In genomic region chr12:111726122-111726463, GRCm38 (mm10) we compare ENCODE assay signal across 9 mouse cellular contexts. TPM values are rescaled to one million over a fixed set of nuclear protein-coding genes. Genes with fewer than 3 reads are reported as not detected.
DNase-seq lines count a peak whose midpoint lies in the region; ATAC-seq and TF ChIP-seq lines count a peak whose summit lies in the region.
"Had no signal": no experiment of that assay in that cellular context is flagged by ENCODE, and none has a peak within 500 bp of the region (broad histone marks: within the 10 kb centered on the region; RNA-seq: fewer than 3 reads in every experiment).

No protein-coding gene starts in this region.

- peak overlapping the region; percentile 41 for H3K9ac ChIP-seq in heart, adult 2 months (ENCODE audit: low read depth, low read length)
- no peak overlapping the region for H3K9ac ChIP-seq in midbrain, postnatal 0 days (replicated peaks; ENCODE audit: low read length, poor library complexity, severe bottlenecking)
- H3K9ac ChIP-seq: liver, embryonic 13.5 days had no signal

- no peaks in the 10 kb centered on the region for H3K27me3 ChIP-seq in heart, adult 2 months (ENCODE audit: control insufficient read depth, insufficient read depth, low read length)
- no peaks in the 10 kb centered on the region for H3K27me3 ChIP-seq in midbrain, postnatal 0 days (ENCODE audit: insufficient read depth, low read length)
- H3K27me3 ChIP-seq: liver, embryonic 13.5 days had no signal

- 24% methylated on average over 4 of the region's 4 CpGs for WGBS in heart, adult 2 months
- whole genome bisulfite sequencing in midbrain, postnatal 0 days: 62% methylated on average over 4 of the region's 4 CpGs

- no peaks in the 10 kb centered on the region for H3K79me2 ChIP-seq in heart, adult 2 months (replicated peaks; ENCODE audit: control insufficient read depth, insufficient read depth, low read length)

- no peak overlapping the region for H3K4me3 ChIP-seq in heart, adult 2 months
- H3K4me3 ChIP-seq in midbrain, postnatal 0 days (ENCODE audit: low read depth, low read length): no peak overlapping the region
- H3K4me3 ChIP-seq: liver, embryonic 13.5 days had no signal

- peaks cover 16% of the 10 kb centered on the region for H3K4me1 ChIP-seq in heart, adult 2 months (ENCODE audit: control insufficient read depth, insufficient read depth, low read length)
- H3K4me1 ChIP-seq in midbrain, postnatal 0 days (ENCODE audit: insufficient read depth, low read length): no peaks in the 10 kb centered on the region
- H3K4me1 ChIP-seq: liver, embryonic 13.5 days had no signal

- TF ChIP-seq POLR2A in heart, adult 2 months (IDR thresholded peaks at IDR 0.05; ENCODE audit: insufficient read depth, low read depth, low read length): peak; percentile 44; the same call in 1 of the 2 replicates

- peak; percentile 97 for TF ChIP-seq EP300 in heart, adult 2 months (IDR thresholded peaks at IDR 0.05; ENCODE audit: insufficient read depth, low read depth, low read length)

- peak; percentile 45 for DNase-seq in cerebellum, postnatal 14 days
- DNase-seq in cerebellum, adult 8-10 months: no peak
- DNase-seq in R1 (ENCODE audit: low read depth, low spot score): peak; percentile 68
- DNase-seq in heart, adult 2 months: peak; percentile 67 to 82
- DNase-seq in kidney, postnatal 10 days: peak; percentile 53
- DNase-seq in midbrain, postnatal 0 days (ENCODE audit: low spot score): peak; percentile 19
- DNase-seq in yolk sac, embryonic 10.5 days (ENCODE audit: low spot score): no peak
- DNase-seq in spleen, postnatal 36 days (ENCODE audit: low spot score in 2 of 2): no peak
- DNase-seq: liver, embryonic 13.5 days had no signal

- no peaks in the 10 kb centered on the region for H3K9me3 ChIP-seq in midbrain, postnatal 0 days (ENCODE audit: low read length)
- H3K9me3 ChIP-seq: liver, embryonic 13.5 days had no signal

- no peaks in the 10 kb centered on the region for H3K36me3 ChIP-seq in heart, adult 2 months (ENCODE audit: control insufficient read depth, insufficient read depth, low read length)
- H3K36me3 ChIP-seq in midbrain, postnatal 0 days (ENCODE audit: insufficient read depth, low read length): peaks cover 14% of the 10 kb centered on the region

- H3K27ac ChIP-seq in heart, adult 2 months: peak overlapping the region; percentile 92
- no peak overlapping the region; the same call in 1 of the 2 replicates for H3K27ac ChIP-seq in midbrain, postnatal 0 days (ENCODE audit: low read depth, low read length)
- H3K27ac ChIP-seq: liver, embryonic 13.5 days had no signal

- no peak overlapping the region for H3K4me2 ChIP-seq in midbrain, postnatal 0 days (ENCODE audit: low read depth, low read length, poor library complexity, severe bottlenecking)
- H3K4me2 ChIP-seq: liver, embryonic 13.5 days had no signal

- intact Hi-C loops in heart, adult 2 months (cut with DNase I): loop anchor here (2.0 kb wide), 1 partner anchor 21 kb away; no protein-coding TSS in a partner anchor

- no peak for TF ChIP-seq CTCF in heart, adult 2 months (IDR thresholded peaks at IDR 0.05)
- TF ChIP-seq CTCF in midbrain, postnatal 0 days (IDR thresholded peaks at IDR 0.05): no peak

- no peak for ATAC-seq in midbrain, postnatal 0 days (ENCODE audit: low FRiP score)

RNA-seq across cellular contexts. Expression of gene Apopt1, which starts 13.0 kb away (rescaled TPM):
- total RNA-seq in heart, adult 2 months (2021): 10 to 100 TPM; 32.0 to 36.3 TPM
- 31.4 and 31.7 TPM in 2 replicates for polyA plus RNA-seq in heart, adult 2 months (2012; rRNA removed)
- 17.9 and 27.8 TPM in 2 replicates for total RNA-seq in midbrain, postnatal 0 days (2014; rRNA removed)
- 63.1 and 67.0 TPM in 2 replicates for polyA plus RNA-seq in midbrain, postnatal 0 days (2015; fragmentation: Nextera tagmentation; extraction: Ambion mirVana)

RNA-seq across cellular contexts. Expression of gene Bag5, which starts 13.0 kb away (rescaled TPM):
- 10 to 100 TPM; 18.8 to 22.8 TPM for total RNA-seq in heart, adult 2 months (2021)
- 9.8 and 15.9 TPM in 2 replicates for polyA plus RNA-seq in heart, adult 2 months (2012; rRNA removed)
- 28.7 and 43.5 TPM in 2 replicates for total RNA-seq in midbrain, postnatal 0 days (2014; rRNA removed)
- 68.7 and 70.8 TPM in 2 replicates for polyA plus RNA-seq in midbrain, postnatal 0 days (2015; fragmentation: Nextera tagmentation; extraction: Ambion mirVana)

RNA-seq across cellular contexts. Expression of gene Klc1, which starts 32.6 kb away (rescaled TPM):
- 10 to 100 TPM; 83.8 to 83.9 TPM for total RNA-seq in heart, adult 2 months (2021)
- 80.8 and 105 TPM in 2 replicates for polyA plus RNA-seq in heart, adult 2 months (2012; rRNA removed)
- total RNA-seq in midbrain, postnatal 0 days (2014; rRNA removed): 509 and 579 TPM in 2 replicates
- polyA plus RNA-seq in midbrain, postnatal 0 days (2015; fragmentation: Nextera tagmentation; extraction: Ambion mirVana): 653 and 669 TPM in 2 replicates

RNA-seq across cellular contexts. Expression of gene Trmt61a, which starts 48.2 kb away (rescaled TPM):
- total RNA-seq in heart, adult 2 months (2021): 1 to 10 TPM; 4.5 to 5.4 TPM
- 7.6 and 11.8 TPM in 2 replicates for polyA plus RNA-seq in heart, adult 2 months (2012; rRNA removed)
- total RNA-seq in midbrain, postnatal 0 days (2014; rRNA removed): 23.2 and 27.5 TPM in 2 replicates
- polyA plus RNA-seq in midbrain, postnatal 0 days (2015; fragmentation: Nextera tagmentation; extraction: Ambion mirVana): 8.4 and 8.7 TPM in 2 replicates

RNA-seq across cellular contexts. Expression of gene Ckb, which starts 54.0 kb away (rescaled TPM):
- total RNA-seq in heart, adult 2 months (2021): 10 to 100 TPM; 65.3 to 81.4 TPM
- 115 and 120 TPM in 2 replicates for polyA plus RNA-seq in heart, adult 2 months (2012; rRNA removed)
- total RNA-seq in midbrain, postnatal 0 days (2014; rRNA removed): 1,673 and 2,112 TPM in 2 replicates
- 1,654 and 1,809 TPM in 2 replicates for polyA plus RNA-seq in midbrain, postnatal 0 days (2015; fragmentation: Nextera tagmentation; extraction: Ambion mirVana)

Comparison
In these comparisons a context has a peak if more than half of its experiments do, and no peak if none do; other contexts are left out.
1. DNase-seq: peak in cerebellum, postnatal 14 days (2 of 2), R1 (single experiment), heart, adult 2 months (2 of 2), kidney, postnatal 10 days (single experiment) and midbrain, postnatal 0 days (single experiment); none in cerebellum, adult 8-10 months (single experiment), yolk sac, embryonic 10.5 days (single experiment) and spleen, postnatal 36 days (0 of 2).